Mouse (Mus musculus): ENCODE data around the gene 1700001C19Rik.

- TF ChIP-seq CTCF (IDR thresholded peaks at IDR 0.05; ENCODE audit: extremely low read depth, insufficient read depth, insufficient read length, insufficient replicate concordance) (no peak), POLR2A (IDR thresholded peaks at IDR 0.05; ENCODE audit: low read depth, low read length) (no peak)
These were observed 32.9 kb upstream of the 1700001C19Rik start for GRCm38 (mm10) chr17:47470121-47470520.

Measured in spleen, adult 2 months (tissue).